Mouse (Mus musculus): Measurements from ENCODE around the gene Mfsd4b5. TPM values are rescaled to one million over a fixed set of nuclear protein-coding genes. Genes with fewer than 3 reads are reported as not detected.
"Not testable (repeated sequence)": the region's sequence is repeated elsewhere in the genome, so short reads cannot be mapped to it uniquely, and the experiment has no call there.

The Mfsd4b5 gene
- polyA plus RNA-seq, 1 experiment, result 0.38 TPM

DNA sequence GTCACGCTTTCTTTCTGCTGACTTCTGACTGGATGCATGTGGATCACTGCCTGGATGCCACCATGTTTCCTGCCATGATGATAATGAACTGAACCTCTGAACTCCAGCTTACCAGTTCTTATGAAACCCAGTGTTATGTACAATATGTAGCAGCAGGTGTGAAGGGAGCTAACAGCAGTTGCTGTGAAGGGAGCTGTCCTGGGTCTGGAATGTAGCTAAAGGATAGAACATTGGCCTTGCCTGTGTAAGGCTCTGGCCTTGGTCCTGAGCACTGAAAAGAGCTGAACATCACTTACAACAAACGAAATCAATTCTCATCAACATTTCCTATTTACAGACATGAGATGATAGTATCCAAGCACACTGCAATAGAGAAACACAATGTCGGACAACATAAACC is 18.9 kb downstream of the Mfsd4b5 start:
- DNase-seq (ENCODE audit: low read depth), result no peak

DNA sequence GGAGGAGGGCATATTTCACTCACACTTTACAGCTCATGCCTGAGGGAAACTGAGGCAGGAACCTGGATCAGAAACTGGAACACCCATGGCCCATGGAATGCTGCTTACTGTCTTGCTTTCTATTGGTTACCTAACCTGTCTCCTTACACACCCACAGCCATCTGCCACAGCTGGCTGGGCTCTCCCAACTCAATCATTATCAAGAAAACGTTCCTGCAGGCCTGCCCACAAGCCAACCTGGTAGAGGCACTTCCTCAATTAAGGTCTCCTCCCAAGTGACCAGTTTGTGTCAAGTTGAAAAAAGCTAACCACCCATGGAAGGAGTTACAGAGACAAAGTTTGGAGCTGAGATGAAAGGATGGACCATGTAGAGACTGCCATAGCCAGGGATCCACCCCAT is 24.5 kb downstream of the Mfsd4b5 start:
- no peak for DNase-seq (ENCODE audit: low read depth)

DNA sequence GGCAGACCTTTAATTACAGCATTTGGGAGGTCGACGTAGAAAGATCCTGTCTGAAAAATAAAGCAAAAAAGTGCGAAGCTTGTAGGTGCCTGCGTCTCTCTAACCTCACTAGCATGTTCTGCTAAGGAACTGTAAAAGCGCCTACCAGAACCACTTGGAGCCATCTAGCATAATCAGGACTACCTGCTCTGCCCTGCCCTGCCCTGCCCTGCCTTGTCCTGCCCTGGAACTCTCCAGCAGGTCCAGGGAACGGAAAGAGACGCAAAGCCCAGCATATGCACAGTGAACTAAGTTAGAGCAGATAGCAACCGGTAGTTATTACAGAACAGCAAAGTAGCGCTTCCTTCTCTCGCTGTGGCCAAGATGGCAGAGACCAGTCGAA is 26.0 kb downstream of the Mfsd4b5 start:
- DNase-seq (ENCODE audit: low read depth), result no peak

DNA sequence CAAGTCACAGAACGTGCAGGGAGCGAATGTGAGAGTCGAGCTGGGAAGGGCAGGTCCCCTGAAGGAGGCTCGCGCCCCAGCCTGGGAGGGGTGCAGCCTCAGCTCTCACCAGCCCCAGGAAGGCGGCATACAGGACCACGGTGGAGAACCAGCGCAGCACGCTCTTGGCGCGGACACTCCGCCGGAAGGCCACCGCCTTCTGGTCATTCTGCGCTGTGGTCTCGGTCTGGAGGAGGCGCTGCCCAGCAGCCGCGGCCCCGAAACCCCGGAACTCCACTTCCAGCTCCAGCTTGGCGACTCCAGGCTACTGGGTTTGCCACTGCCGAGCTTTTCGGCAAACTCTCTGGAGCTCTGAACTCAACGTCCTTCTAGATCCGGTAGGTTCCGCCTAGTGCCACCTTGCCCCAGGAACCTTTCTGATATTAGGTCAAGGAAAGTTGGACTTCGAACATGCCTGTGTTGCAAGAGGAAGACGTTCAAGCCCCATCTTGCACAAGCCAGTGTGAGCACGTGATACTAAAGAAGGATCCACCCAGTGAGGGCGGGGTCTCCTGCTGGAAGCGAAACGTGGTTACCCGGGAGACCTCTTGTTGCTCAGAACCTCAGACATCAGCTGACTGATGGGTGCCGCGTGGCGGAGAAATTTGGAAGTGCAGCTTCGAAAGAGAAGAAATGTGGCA is 26.5 kb downstream of the Mfsd4b5 start, which contains the start of gene Mfsd4b3:
Gene Mfsd4b3 (minus strand): TSS at position 393 of the 680 bp plus-strand sequence.
- DNase-seq (ENCODE audit: low read depth), result peak; percentile 92

DNA sequence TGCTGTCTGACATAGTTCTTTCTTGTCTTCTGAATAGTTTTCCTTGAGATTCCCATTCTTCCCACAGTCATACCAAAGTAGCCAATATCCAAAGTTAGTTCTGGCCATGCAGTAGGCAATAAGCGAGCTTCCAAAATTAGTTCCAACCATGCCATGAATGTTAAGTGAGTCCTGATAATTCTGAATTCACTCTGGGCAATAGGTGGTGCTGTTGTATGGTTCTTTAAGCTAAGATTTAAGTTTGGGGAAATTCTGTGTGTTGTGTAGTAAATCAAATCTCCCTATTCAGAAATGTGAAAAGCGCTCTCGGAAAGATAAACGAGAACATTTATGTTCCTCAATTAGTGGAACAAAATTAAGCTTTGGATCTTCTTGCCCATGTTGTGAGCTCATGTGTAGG is 28.2 kb downstream of the Mfsd4b5 start:
- no peak for DNase-seq (ENCODE audit: low read depth)

DNA sequence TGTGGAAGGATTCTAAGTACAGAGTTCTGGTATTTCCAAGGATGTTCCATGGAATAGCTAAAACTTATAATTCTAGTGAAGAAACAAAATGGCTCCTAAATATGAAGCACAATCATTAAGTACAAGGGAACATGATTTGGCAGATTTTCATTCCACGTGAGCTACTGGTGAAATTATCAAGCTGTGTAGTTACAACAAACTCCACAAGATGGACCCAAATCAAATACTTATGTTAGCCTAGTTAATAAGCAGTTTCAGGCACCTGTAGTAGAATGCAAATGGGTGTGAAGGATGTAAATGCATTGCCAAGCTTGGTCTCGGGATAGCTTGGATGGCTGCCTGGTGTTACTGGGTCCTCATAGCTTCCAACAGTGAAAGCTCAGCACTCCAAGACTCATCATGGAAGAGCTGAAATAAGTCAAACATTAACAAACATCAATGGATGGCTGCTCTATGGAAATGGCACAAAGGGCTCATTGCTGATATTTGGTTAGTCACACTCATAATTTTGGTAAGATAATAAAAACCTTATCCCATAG is 30.0 kb downstream of the Mfsd4b5 start:
- DNase-seq (ENCODE audit: low read depth), result no peak

DNA sequence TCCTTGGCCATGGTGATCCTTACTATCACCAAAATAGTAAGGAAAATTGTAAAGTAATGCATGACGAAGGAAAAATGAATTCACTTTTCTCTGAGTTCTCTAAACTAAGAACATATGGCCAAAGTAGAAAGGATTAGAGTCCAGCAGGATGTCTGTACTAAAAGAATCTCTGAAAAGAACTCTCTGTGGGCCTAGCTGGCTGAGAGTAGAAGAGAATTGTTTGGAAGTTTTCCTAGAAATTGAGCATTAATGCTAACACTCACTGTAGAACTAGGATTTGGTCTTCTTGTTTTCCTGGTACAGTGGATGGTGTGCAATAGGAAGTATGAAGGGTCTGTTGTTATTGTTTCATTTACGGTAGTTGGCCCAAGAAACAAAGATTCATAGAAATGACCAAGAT is 31.3 kb downstream of the Mfsd4b5 start:
- DNase-seq (ENCODE audit: low read depth), result no peak

DNA sequence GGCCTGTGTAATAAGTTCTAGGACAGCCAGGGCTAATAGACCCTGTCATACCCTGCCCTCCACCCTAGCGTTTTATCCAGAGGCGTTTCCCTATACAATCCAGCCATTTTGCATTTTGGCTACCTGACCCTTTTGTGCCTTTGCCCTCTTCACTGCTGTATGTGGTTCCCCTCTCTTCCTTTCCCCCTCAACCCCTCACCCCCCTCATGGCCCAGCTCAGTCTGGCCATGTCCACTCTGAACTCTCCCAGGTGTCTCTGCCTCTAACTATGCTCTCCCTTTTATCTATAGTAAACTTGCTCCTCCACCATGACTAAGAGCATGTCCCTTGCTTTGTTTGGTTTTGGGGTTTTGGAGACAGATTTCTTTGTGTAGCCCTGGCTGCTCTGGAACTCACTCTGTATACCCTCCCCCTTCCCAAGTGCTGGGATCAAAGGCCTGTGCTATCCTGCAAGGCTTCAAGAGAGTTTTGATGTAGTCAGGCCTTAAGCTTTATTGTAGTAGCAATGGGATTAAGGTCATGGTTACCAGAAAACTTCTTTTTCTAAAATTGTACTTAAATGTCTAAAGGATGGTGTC is 37.0 kb downstream of the Mfsd4b5 start:
- DNase-seq (ENCODE audit: low read depth), result no peak

DNA sequence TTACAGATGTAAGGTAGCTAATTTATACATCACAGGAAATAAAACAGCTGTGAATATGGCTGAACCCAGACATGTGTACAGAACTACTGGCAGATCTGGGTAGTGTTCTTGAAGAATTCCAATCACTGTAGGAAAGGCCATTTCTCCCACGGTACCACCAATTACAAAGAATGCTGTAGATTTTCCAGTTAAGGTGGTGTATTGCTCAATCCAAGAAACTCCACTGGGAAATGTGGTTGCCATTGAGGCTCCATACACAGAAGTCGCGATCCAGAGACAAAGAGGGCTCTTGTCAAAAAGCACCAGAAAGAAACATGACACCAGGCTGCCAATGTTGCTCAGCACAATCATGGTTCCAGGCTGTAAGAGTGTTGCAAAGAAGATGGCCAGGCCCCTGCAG is 39.3 kb downstream of the Mfsd4b5 start:
- DNase-seq (ENCODE audit: low read depth), result not testable (repeated sequence)

DNA sequence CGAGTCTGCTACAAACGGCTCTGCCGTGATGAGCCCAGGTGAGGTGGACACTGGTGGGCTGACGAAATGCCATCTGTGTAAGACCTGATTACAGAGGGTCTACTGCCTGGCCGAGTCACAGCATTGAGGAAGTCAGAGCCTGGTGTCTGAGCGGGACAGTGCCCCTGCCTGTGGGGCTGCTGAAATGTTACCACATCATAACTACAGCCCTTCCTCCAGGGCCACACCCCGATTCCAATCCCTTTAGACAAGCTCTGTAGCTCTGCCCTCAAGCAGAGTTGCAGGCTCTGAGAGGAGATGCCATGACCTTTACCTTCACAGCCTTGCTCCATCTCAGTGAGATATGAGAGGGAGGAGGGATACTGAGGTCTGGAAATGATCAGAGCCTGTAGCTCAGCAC is 49.9 kb downstream of the Mfsd4b5 start:
- DNase-seq (ENCODE audit: low read depth), result no peak

DNA sequence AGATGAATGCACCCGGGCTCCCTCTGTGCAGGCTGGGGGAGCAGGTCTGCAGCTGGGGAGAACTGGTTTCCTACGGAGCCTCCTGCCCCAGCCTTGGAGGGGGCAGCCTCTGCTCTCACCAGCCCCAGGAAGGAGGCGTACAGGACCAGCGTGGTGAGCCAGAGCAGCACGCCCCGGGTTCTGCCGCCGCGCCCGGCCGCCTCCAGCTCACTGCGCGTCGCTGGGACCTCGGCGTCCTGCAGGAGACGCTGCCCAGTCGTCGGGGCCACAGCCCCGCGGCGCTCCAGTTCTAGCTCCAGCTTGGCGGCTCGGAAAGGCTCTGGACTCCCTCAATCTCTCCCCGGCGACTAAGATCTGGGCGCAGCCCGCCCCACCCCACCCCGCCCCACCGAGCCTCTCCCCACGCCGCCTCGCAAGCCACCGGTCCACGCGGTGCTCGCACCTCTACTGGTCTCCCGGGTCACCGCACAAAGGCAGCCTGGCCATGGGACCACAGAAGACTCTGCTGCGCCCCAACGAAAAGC is 59.8 kb downstream of the Mfsd4b5 start, which contains the start of gene Mfsd4b2:
Gene Mfsd4b2 (minus strand): TSS at position 308 of the 524 bp plus-strand sequence.
- no peak for DNase-seq (ENCODE audit: low read depth)

DNA sequence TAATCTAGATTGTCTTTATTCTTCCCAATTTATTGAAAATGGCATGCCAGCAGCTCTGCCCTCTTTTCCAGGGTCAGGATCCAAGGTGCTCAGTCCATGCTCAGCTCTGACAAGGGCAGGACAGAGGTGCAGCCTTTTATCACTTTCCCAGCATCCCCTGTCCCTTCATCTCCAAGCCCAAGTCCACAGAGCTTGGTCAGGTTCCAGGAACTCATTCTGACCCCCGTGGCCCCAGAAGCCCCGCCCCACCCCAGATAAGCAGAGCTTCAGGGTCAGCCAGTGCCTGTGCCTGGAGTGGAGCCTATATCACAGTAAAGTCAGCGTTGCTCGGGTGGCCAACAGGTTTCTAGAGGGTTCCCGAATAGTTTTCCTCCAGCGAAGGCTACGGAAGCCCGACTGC is 61.9 kb downstream of the Mfsd4b5 start:
- not testable (repeated sequence) for DNase-seq (ENCODE audit: low read depth)

DNA sequence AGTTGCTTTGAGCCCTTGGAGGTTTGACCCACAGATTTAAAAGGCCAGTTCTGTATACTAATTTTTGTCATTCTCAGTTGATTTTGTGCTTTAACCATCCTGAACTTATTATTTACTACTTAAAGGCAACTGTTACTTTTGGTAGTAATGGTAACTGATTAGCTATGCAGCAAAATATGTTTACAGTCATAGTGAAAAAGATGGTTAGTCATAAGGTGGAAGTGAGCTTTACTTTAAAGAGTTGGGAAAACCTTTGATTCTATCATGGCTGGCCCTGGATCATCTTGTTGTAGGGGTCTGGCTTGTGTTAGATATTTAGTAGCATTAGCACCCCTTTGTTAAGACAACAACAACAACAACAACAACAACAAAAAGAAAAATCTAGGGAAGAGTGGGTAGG is 73.8 kb downstream of the Mfsd4b5 start:
- DNase-seq (ENCODE audit: low read depth), result no peak

DNA sequence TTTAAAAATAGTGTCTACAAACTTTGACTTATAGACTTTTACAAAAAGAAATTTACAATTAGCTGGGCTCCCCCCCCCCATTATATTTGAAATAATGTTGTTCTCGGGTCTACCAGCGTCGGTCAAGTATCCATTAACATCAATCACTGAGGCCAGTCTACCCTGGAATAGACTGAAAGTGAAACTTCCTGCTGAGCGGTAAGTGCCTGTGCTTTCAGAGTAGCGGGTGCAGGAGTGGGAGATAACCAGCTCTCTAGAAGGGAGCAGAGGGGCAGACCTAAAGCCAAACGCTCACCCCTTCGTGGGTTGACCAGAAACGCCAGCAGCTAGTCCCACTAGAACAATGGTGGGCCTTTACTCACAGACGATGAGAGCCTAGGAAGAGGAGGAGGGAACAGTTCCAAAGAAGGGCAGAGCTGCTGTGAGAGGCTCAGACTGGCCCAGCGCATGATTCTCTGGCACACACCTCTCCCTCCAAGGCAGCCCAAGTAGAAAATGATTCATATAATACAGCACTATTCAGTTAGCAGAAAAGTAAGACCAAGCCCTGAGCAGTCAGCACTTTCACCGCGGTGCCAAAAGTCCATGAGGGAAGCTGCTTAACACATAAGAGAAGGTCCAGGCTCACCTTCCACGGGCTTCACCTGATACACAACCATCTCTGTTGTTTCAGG is 77.5 kb downstream of the Mfsd4b5 start:
- DNase-seq (ENCODE audit: low read depth), result no peak

Other genes starting within 250 kb of the Mfsd4b5 start
- 7.6 TPM in 2 replicates for gene Mfsd4b4, start 87.4 kb downstream of the Mfsd4b5 start, polyA plus RNA-seq (2012; rRNA removed)
- 0.09 TPM in 1 of 2 replicates, not detected in the other for gene Mfsd4b2, start 59.7 kb downstream of the Mfsd4b5 start, polyA plus RNA-seq (2012; rRNA removed)
- 1.2 and 2.1 TPM in 2 replicates for gene Mfsd4b3, start 26.5 kb downstream of the Mfsd4b5 start, polyA plus RNA-seq (2012; rRNA removed)
- 0.85 and 1.6 TPM in 2 replicates for gene Mfsd4b1, start 38.6 kb upstream of the Mfsd4b5 start, polyA plus RNA-seq (2012; rRNA removed)
- gene Slc16a10, start 155.6 kb upstream of the Mfsd4b5 start, polyA plus RNA-seq (2012; rRNA removed), result 76.3 and 122 TPM in 2 replicates

All from gonadal fat pad, adult 2 months (tissue).